Mouse (Mus musculus) R1 (cell line): ENCODE results near the gene Btg2.

Source experiments
- DNase-seq: peaks from one replicate; pipeline ENCODE4 v3.0.0-alpha.2; 2018; ENCODE audit warnings: low read depth, low spot score

The Btg2 gene

DNA sequence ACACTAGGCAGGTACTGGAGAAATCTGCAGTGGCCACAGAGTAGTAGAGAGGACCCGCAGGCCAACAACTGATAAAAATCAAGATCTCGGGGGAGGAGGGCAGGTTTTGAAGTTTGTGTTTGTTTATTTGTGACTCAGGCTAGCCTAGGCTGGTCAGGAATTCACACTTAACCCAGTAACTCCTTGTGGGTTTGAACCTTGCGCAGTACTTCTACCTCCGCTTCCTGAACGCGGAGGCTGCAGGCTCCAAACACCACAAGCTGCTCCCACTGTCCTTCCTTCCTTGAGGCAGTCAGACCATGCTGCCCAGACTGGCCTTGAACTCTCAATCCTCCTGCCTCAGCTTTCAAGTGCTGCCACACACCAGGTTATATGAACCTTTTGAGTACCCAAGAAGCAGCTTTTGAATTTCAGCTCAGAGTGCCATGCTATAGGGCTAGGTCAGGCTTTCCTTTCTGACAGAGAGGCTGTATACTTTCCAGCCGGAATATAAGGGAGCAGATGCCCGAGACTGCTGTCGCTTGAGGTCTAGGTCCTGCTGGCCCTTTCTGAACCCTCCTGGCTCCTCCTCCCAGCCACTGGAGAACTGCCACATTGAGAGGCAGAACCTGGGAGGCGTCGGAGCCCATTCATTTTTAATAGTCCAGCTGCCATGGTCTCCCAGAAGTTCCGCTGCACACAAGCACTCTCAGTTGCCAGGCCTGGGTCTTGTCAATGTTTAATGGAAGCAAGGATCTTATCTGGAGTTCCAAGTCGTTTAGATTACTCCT is 19.2 kb upstream of the Btg2 start:
- no peak for DNase-seq

DNA sequence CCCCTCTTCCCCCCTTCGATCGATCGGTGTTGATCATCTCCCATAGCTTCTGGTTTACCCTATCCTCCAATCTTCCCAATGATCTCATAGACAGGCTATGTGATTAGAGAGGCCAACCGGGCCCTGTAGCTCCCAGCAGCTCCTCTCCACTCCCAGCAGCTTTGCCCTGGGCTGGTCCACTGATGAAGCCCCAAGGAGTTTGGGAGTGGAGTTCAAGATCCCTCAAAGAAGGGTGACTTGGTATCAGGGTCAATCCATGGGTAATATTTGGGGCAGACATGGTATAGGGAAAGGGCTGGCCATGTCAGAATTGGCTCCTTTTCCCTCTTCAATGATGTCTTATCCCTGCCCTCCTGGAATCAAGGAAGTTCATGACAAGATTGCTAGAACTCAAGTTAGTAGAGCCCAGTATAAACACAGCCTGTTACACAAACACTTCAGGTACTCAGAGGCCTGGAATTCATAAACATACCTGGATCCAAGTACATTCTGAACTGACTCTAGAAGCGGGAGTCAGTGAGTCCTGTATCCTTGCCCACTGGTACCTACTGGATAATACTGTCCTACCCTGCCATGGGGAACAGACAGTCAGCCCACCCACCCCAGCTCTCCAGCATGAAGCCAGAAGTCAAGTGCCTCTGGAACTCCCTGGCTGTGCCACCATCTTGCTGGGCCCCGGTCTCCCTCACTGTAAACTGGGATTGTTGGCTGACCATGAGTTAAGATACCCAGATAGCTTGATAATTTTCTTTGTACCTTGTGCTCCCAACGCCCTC is 18.3 kb upstream of the Btg2 start:
- DNase-seq = no peak

DNA sequence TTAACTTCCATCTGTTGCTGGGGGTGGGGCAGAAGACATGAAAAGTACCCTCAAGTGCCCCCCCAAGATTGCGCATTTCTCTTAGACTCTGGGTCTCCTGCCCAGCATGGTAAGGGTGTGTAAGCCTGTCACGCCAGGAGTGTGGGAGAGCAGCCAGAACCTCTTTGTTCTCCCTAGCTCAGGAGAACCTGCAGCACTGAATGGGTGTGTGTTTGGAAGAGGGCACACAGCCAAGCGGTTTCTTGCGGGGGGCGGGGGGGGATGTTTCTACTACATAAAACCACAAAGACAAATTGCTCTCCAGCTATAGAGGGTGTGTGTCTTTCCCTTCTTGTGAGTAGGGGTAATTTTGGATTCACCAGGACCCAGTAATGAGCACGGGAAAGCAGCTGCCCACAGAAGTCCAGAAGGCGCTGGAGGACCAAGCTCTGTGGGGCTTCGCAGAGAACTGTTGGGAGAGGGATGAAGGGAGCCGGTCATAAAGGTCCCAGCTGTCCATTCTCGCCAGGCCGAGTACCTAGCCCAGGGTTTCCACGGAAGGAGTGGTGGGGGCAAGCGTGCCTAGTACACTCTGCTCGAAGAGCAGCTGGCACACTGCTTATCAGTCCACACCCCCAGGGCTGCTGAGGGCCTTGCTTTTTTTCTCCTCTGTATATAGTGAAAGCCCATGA is 17.5 kb upstream of the Btg2 start:
- no peak for DNase-seq

DNA sequence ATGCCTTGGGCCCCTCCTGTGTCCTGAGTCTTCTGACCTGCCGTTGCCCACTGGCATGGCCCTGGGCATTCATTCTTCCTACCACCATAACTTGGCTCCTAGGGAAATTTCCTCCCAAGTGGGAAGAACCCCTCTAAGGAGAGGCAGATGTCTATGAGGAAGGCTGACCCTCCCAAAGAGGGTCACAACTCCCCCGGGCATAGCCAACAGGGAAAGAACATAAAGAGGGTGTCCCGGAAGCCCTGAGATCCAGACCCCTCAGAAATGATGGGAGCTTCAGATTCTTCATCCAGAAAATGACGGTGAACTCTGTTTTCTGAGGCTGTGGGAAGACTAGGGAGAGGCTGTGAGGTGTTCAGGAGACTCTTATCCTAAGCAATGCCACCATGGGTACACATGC is 16.8 kb upstream of the Btg2 start:
- DNase-seq = no peak

DNA sequence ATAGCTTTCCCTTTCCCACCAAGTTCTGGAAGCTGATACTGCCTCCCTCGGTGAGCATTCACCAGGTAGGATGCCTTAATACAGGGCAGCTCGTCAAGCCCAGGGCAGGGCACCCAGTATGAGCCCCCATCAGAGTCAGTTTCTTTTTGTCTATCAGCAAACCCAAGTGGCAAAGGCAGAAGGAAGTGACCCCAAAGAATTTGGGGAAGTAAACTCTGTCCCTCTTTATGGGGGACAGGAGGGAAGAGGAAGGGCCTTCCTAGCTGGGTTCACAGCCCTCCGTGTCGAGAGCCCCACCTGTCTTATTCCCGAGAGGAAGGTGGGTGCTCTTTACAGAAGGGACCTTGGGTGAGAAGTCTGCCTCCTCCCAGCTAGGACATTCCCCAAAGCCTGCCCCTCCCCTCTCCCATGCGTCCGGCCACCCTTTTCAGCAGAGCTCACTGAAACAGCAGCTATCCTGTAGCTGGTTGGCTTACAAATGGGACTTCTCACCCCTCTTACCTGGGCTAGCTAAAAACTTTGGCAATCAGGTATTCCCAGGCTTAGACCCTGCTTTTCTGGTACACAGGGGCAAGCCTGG is 16.2 kb upstream of the Btg2 start:
- no peak for DNase-seq

DNA sequence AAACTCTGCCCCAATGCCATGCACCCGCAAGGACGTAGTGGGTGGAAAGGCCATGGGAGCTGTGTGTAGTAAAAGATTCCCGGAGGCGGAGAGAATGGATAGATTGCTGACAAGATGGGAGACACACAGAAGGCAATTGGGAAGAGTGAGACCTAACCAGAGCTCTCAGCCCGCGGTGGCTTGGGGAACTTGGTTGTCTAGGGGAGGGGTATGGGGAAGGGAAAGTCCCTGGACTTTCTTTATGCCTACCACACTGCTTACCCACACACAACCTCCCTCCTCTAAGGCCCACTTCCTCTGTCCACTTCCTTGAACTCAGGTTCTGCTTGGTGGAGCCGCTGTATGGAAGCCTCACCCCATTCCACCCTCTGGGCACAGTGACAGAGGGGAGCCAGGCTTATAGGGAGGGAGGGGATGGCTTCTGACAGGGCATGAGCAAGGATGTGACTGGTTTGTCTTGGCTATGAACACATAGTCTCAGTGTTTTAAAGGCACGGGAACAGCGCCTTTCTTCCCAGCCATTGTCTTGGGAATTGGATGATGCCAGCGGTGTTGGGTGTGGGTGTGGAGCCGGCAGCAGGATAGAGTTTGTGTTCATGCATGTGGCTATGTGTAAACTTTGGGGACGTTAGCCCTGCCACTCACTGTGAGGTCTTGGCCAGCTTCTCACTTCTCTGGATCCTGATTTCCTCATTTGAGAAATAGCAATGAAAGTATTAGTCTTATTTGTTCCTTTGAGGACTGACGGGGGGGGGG is 15.0 kb upstream of the Btg2 start:
- DNase-seq = no peak

DNA sequence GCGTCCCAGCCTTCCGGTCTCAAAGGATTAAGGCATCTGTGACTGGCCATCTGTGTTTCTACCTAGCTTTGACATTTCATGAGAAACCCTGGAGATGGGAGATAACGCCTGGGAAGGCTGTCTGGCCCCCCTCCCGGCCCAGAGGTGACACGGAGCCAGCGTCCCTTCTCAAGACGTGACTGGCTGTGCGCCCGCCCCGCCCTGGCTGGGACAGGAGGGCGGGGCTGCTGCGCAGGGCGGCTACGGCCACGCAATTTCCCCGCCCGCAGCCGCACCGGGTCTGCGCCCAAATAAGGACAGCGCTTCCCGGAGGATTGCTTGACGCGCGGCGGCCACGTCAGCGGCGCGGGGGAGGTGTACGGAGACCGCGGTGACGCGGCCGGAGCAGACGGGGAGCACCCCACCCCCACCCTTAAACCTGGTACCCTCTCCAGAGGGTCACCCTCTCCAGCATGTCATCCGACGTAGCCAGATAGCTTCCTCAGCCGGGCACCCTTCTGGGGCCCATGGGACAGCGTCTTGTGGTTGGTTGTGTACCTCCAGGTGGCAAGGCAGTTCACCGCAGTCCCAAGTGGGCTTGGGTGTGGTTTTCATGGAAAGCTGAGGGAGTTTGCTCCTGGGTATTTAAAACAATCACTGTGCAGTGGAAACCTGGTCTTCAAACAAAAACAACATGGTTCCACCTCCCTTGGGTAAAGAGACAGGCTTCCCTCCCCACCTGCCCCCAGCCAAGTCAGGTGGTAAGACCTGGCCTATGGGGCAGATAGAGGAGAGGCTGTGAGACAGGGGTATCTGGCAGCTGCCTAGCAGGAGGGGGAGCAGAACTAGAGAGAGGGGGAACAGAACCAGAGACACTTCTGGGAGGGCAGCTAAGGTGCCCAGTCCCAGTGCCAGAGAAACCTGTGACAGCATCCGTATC is 14.2 kb upstream of the Btg2 start:
- peak; percentile 82 for DNase-seq

DNA sequence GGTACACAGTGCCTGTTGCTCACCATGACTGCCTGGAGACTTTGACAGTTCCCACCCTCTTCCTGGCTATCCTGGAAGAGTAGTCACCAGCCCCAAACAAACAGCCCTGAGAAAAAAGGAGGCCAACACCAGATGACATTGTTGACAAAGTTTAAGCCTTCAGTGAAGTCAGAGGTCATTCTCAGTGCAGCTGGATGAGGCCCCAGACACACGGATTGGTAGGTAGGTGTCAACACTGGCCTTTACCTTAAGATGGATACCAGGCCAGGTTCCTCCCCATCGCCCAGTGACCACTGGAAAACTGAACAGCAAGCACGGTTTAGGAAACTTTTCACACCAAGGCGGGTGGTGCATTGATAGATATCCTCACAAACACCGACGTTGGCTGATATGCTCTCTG is 13.4 kb upstream of the Btg2 start:
- no peak for DNase-seq

DNA sequence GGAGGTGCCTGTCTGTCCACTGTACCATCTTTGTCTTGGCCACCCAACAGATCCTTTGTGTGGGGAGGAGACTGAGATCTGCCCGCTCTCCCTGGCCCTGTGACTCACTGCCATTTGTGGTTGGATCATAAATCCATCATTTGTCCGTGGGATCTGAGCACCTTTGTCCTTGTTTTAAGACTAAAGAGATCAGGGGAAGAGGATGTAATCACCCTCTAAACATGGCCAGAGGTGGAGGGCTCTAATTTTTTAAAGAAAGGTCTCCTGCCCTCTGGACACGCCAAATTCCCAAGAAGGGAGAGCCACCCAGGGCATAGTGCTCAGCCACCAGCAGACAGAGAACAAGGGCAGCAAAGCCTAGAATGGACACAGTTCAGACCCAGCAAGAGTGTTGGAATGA is 12.9 kb upstream of the Btg2 start:
- DNase-seq = no peak

DNA sequence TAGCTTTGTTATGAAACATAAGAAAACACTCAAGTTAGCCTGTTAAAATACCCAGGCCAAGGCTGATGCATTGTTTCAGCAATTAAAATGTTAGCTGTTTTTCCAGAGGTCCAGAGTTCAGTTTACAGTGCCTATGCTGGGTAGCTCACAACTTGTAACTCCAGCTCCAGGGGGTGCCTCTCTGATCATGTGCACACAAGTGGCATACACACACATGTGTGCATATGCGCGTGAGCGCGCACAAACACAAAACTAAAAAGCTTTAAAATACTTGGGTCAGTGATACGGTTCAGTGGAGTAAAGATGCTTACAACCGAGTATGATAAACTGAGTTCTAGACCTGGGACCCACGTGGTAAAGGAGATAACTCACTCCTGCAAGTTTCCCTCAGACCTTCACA is 10.2 kb upstream of the Btg2 start:
- DNase-seq = no peak

DNA sequence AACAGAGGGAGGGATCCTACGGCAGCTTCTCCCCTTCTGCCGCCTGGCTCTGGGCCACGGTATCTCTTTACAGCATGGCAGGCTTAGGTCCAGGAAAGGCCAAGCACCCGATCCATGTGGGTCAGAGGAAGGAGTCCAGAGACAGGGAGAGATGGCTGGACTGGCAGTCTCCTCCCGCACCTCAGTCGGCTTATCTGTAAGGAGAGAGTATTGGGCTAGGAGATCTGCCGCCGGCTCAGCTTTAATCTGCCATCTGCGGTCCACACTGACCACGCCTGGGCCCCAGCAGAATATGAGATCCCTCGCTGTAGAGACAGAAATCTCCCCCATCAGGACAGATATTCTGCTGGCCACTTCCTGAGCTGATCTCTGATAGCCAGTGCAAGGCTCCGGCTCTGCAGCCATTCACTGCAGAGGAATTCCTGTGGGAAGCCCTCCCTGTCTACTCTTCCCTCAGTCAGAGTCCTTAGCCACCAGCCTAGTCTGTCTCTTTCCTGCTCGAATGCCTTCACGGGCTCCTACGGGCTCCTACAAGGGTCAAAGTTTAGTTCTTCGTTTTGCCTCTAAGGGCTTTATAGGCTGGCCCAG is 8.0 kb upstream of the Btg2 start:
- no peak for DNase-seq

DNA sequence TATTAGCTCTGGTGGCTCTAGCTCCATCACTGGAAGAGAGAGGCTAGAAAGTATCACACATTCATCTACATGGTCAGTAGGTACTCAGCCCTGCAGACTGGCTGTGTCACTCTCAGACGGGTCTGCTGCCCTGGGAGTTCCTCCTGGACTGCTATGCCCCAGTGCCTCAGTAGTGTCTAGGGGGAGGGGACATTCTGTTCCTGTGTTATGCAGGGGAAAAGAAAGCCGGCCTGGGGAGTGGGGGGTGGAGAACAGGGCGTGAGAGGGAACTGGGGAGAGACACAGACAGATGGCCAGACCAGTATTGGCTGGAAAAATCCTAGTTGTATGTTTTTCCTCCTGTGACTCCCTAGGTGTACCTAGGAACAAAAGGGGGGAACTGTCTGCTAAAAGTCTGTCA is 7.1 kb upstream of the Btg2 start:
- DNase-seq = peak; percentile 56

DNA sequence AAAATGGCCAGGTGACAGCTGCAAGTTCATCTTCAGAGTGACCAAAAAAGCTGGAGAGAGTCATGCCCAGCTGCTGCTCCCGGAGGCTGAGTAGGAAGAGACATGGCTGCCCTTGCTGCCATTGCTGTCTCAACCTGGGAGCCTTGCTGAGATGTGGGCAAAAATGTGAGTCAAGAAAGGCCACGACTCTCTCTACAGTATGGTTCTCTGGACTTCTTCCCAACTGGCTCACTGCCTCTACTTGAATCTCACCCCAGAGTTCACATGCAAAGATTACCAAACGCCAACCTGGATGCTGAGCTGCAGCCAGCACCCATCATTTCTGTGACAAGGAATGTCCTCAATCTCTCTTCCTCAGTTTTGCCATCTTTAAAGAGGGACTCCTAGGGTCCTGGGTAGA is 5.2 kb upstream of the Btg2 start:
- no peak for DNase-seq

DNA sequence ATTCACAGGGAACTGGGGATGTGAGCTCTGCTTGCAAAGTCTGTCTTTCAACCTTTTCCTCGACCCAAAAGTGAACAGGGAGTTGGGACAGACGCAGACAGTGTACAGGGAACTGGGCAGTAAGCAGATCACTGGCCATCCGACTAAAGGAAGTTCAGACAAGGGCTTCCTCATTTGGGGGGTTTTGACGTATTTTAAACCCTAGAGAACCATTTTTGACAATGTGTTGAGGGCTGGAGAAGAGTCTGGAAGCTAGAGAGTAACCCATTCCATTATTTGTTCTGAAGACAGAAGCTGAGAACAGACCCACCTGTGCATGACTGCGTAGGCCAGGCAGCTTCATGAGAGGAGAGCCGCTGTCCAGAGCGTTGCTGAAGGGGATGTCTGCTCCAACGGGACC is 4.8 kb upstream of the Btg2 start:
- no peak for DNase-seq

DNA sequence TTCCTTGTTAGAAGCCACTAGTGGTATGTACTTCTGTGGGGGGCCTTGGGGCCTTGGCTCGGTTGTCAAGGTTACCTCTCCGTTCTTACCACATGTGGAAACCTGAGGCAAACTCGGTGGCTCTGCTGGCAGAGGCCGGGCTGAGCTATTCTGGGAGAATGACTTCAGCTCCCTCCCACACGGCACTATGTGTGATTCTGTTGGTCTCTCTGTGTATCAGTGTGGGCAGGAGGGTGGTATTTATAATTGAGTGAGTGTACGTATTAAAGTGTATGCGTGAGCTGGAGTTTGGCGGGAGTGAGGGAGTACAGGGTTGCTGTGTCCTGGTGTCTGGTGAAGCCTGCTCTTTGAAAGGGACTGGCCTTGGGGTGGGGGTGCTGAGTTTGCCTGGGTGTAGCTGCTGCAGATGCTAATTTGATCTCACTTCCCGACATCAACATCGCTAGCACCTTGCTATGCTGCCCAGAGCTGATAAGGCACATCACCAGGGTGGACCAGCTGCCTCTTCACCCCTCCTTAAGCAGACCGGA is 4.1 kb upstream of the Btg2 start:
- DNase-seq = peak; percentile 39

DNA sequence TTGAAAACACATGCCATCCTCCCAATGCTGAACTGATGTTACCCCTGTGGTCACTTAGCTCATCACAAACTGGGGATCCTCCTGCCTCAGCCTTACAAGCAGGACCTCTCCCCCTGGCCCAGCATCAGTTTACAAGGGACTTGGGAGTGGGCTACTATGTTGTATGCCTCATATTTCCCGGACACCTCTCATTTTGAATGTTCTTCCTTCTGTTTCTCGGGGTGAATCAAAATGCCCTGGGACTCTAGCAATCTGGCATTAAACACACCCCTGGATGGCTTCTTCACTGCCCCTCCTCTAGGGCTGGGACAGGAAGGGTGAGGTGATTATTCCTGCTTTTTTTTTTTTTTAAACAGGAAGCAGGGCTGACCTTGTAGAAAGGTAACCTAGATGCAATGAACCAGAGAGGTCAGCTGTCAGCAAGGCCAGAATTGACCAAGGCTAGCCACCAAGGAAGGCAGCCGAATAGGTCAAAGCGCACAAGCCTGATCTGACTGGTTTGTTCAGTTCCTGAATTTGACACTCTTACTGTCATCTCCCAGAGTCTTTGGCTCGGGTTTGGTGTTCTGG is 2.0 kb upstream of the Btg2 start:
- DNase-seq = no peak

DNA sequence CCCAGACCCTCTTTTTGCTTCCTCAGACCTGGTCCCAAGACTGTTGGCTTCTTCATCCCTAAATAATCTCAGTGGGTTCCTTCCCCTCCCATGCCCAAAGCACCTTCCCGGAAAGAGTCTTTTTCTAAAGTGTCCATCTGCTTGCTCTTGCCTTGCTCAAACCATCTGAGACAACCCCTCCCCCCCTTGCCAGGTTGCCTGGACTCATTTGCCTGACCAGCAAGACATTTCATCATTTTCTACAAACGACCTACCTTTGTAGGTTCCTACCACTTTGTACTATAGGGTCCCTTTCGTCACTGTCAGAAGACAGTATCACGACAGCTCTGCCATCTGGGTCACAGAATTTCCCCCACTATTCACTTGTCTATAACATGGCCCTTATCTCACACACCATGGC is 1.5 kb upstream of the Btg2 start:
- no peak for DNase-seq

DNA sequence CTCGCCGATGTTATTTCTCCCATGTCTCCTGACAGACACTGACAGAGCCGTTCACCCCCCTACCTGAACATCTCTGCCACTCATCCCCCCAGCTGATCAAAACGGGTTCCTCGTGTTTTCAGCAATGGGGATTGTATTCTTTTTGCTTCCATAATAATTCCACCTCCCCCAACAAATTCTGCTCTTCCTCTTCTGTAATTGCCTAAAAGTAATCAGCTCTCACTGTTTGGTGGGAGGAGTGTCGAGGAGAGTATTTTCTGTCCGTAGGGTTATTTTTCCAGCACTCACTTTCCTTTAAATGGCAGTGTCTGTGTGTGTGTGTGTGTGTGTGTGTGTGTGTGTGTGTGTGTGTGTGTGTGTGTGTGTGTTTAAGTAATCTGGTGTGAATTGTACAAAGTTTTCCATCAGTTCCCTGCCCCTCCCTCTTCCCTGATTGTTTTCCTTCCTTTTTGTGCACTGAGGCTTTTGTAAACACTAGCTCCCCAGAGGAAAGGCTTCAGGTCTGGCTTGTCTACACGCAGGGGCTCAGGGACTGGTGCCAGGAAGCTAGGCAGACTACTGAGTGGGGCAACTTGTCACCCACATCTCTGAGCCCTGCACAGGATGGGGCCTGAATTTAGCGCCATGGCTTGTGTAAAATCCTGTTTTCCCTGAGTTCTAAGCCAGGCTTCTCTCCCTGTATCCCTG is 700 bp upstream of the Btg2 start:
- peak; percentile 24 for DNase-seq
